Mouse (Mus musculus) olfactory bulb, adult 2 months (tissue): ENCODE data around the gene Hephl1. TPM values are rescaled to one million over a fixed set of nuclear protein-coding genes. Genes with fewer than 3 reads are reported as not detected.
A peak's percentile ranks its signal among the peaks of the same experiment; 100 is the strongest.

Experiments
- H3K27ac ChIP-seq: fragments of 200-500 bp; 2 replicates; pipeline ENCODE4 v1.5.1; 2012; ENCODE audit warnings: low read depth, low read length; ENCODE audit not compliant: insufficient read depth
- H3K4me1 ChIP-seq: fragments of 200-500 bp; 2 replicates; pipeline ENCODE4 v1.6.1; 2012; ENCODE audit warnings: low read length; ENCODE audit not compliant: control insufficient read depth, insufficient read depth
- H3K4me3 ChIP-seq: fragments of 200-500 bp; 2 replicates; pipeline ENCODE4 v1.5.1; 2012; ENCODE audit warnings: mild to moderate bottlenecking, low read depth, low read length, moderate library complexity; ENCODE audit not compliant: insufficient read depth
- CTCF ChIP-seq: fragments of 200-500 bp; IDR thresholded peaks from 2 replicates; pipeline ENCODE4 v1.5.1; 2012; ENCODE audit warnings: low read depth, mild to moderate bottlenecking, low read length, moderate library complexity; ENCODE audit not compliant: insufficient read depth
- POLR2A ChIP-seq: fragments of 200-500 bp; IDR thresholded peaks from 2 replicates; pipeline ENCODE4 v1.6.1; 2012; ENCODE audit warnings: mild to moderate bottlenecking, low read depth, low read length, moderate library complexity; ENCODE audit not compliant: insufficient read depth
- WGBS: fragments of 180-500 bp; shearing (Covaris S2); methylation state at CpG from one replicate; pipeline ENCODE4 v1.1.7; 2018; 5-methylcytosine and 5-hydroxymethylcytosine counted together
- polyA plus RNA-seq: library from polyadenylated mRNA; stranded (reverse); fragments of >200 nt; gene quantifications from 2 replicates; pipeline ENCODE4 v1.2.4, GENCODE M21; 2012; ENCODE audit warnings: low replicate concordance; ENCODE audit not compliant: missing spikeins, insufficient read depth, insufficient read length

Gene Hephl1
- polyA plus RNA-seq, 1 experiment = not detected

- Histone ChIP-seq H3K27ac (peak overlapping the region; percentile 89), H3K4me1 (peaks cover 40% of the 10 kb centered on the region), H3K4me3 (no peak overlapping the region)
- TF ChIP-seq CTCF = no peak
- TF ChIP-seq POLR2A = no peak
- 42% methylated on average over 7 of the region's 7 CpGs for WGBS
Measured at GRCm38 (mm10) chr9:15067995-15068685, 43.8 kb downstream of the Hephl1 start.

GRCm38 (mm10) chr9:15064176-15064575 lies 47.7 kb downstream of the Hephl1 start:
- 27% methylated on average over 1 of the region's 1 CpGs for WGBS
- no peak overlapping the region for H3K4me3 ChIP-seq

DNA sequence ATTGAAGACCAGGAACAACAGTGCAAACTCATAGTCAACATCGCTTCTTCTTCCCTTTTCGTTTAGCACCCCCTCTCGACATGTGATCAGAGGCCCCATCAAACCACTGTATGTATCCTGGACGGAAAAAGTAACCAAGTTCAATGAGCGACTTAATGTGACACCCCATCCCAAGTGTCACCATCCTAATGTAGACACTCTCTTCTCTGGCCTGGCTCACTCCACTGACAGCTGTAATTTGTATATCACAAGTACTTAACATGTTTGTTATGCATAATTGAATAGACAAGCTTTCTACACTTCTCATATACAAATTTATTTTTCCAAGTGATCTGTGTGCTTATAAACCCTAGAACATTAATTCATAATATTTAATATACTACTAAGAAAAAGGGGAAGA lies 51.1 kb downstream of the Hephl1 start:
- 93% methylated on average over 5 of the region's 5 CpGs for WGBS
- no peak for TF ChIP-seq POLR2A
- no peak for TF ChIP-seq CTCF
- Histone ChIP-seq H3K4me3 (no peak overlapping the region), H3K4me1 (no peaks in the 10 kb centered on the region), H3K27ac (no peak overlapping the region)

More at GRCm38 (mm10) chr9:15064176-15064575, 47.7 kb downstream of the Hephl1 start:
- TF ChIP-seq POLR2A = no peak
- no peak for TF ChIP-seq CTCF
- Histone ChIP-seq H3K27ac (no peak overlapping the region), H3K4me1 (peaks cover 9% of the 10 kb centered on the region)

GRCm38 (mm10) chr9:15060026-15060425 lies 51.9 kb downstream of the Hephl1 start:
- no peak for TF ChIP-seq POLR2A
- TF ChIP-seq CTCF = no peak
- WGBS = 94% methylated on average over 6 of the region's 6 CpGs
- Histone ChIP-seq H3K4me3 (no peak overlapping the region), H3K4me1 (no peaks in the 10 kb centered on the region), H3K27ac (no peak overlapping the region)

- H3K27ac ChIP-seq = peak overlapping the region; percentile 74
- H3K4me1 ChIP-seq = peaks cover 19% of the 10 kb centered on the region
- TF ChIP-seq POLR2A = no peak
- no peak for TF ChIP-seq CTCF
- peak overlapping the region; percentile 84 for H3K4me3 ChIP-seq
- 39% methylated on average over 10 of the region's 10 CpGs for WGBS
Measured at GRCm38 (mm10) chr9:15045740-15046139, 66.2 kb downstream of the Hephl1 start.

DNA sequence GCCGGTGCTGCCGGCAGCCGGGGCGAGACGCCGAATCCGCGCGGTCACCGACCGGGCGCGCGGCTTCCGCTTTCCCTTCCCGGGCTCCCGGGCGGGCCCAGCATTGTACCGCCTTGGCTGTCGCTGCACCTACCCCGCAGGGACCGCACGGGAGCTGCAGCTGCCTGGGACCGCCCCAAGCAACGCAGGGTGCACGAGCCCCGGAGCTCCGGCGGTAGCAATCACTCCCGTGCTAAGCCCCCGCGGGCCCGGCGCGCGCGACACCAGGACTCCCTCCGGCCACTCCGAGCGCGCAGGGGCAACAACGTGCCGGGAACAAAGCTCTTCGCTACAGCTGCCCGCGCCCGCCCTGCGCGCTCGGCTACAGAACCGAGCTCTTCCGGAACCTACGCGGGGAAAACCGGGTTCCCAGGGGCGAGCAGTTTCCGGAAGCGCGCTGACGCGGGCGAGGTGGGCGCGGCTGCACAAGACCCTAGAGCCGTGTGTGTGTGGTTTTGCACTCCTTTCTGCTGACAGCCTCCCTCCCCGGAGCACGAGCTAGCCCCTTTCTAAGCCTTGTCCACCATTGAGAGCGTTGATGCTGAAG lies 66.7 kb downstream of the Hephl1 start, which contains the start of gene Panx1:
TSS of gene Panx1 (minus strand) at position 395 of the 586 bp plus-strand sequence.
- WGBS = under 1% methylated on average over 68 of the region's 68 CpGs
- Histone ChIP-seq H3K4me3 (peak within 1 kb of the TSS; percentile 84), H3K27ac (peak within 1 kb of the TSS; percentile 74), H3K4me1 (peaks cover 20% of the 10 kb centered on the region)
- TF ChIP-seq POLR2A (peak; percentile 69), CTCF (0 out of 2 replicates have a peak, but pooled peaks have one; percentile 12)

DNA sequence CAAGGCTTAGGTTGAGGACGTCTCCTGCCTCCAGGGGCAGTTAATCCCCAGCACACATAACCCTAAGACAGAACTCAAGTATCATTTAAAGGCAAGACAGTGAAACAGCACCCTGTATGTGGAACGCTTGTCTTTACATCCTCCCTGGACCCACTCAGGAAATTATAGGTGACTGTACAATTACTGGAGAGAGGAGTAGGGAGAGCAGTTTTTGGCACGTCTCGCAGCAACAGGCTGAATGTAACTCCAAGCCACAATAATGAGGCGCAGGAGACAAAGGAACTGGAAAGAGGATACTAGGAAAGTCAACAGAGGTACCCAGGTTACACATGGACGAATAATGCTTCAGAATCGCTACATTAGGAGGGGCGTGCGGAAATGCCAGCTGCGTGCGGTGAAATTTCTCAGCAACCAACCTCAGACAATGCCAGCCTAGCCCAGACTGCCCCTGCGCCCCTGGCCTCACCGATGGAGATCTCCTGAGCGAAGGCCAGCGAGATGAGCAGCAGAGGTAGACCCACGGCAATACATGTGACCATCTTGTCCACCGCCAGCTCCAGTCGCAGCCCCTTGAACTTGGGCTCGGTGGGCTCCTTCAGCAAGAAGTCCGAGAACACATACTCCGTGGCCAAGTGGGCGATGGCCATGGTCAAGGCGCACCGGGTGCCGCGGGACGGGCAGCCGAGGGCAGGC lies 67.4 kb downstream of the Hephl1 start:
- H3K27ac ChIP-seq = peak overlapping the region; percentile 74
- peak overlapping the region; percentile 84 for H3K4me3 ChIP-seq
- peaks cover 20% of the 10 kb centered on the region for H3K4me1 ChIP-seq
- no peak for TF ChIP-seq POLR2A
- TF ChIP-seq CTCF = no peak
- under 1% methylated on average over 28 of the region's 28 CpGs for WGBS

DNA sequence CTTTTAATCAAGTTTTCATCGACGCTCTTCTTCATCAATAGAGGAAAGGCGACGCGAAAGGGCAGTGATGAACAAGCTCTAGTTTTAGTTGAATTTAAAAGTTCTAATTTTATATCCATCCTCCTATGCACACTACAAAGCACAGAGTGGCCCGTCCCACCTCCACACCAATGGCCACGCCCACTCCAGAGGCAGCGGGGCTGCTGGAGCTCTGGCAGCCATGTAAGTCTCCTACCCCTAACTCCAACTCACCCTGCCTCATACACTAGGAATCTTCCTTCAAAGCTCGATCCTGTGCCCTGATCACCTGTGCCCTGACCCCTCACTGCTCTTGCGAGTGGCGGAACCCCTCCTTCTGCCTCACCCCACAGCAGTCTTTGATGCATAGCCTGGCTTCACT lies 70.4 kb downstream of the Hephl1 start:
- TF ChIP-seq POLR2A (no peak), CTCF (no peak)
- WGBS = 92% methylated on average over 11 of the region's 11 CpGs
- no peak overlapping the region for H3K4me3 ChIP-seq
- no peak overlapping the region for H3K27ac ChIP-seq
- H3K4me1 ChIP-seq = peaks cover 30% of the 10 kb centered on the region

- WGBS = 81% methylated on average over 5 of the region's 5 CpGs
- Histone ChIP-seq H3K4me3 (no peak overlapping the region), H3K27ac (no peak overlapping the region), H3K4me1 (peaks cover 31% of the 10 kb centered on the region)
- TF ChIP-seq CTCF = no peak
- TF ChIP-seq POLR2A = no peak
Measured at GRCm38 (mm10) chr9:15039848-15040247, 72.1 kb downstream of the Hephl1 start.
